Mouse (Mus musculus) erythroblast, embryonic 14.5 days (primary cell): ENCODE measurements around the gene Scpep1.
"Not testable (repeated sequence)": the region's sequence is repeated elsewhere in the genome, so short reads cannot be mapped to it uniquely, and the experiment has no call there.

Source experiments
- GATA1 ChIP-seq: IDR thresholded peaks from 2 replicates; pipeline ENCODE4 v1.6.1; 2012; ENCODE audit warnings: low read length, inconsistent platforms, mixed read lengths
- TAL1 ChIP-seq: IDR thresholded peaks from 3 replicates; pipeline ENCODE4 v1.6.1; 2012; ENCODE audit warnings: low read length, inconsistent platforms, mixed read lengths

GRCm38 (mm10) chr11:88890904-88891303 lies 64.4 kb downstream of the Scpep1 start:
- TF ChIP-seq GATA1, TAL1: not testable (repeated sequence)
